Mouse (Mus musculus): ENCODE data around the gene Sema4b. TPM values are rescaled to one million over a fixed set of nuclear protein-coding genes. Genes with fewer than 3 reads are reported as not detected.
A peak's percentile ranks its signal among the peaks of the same experiment; 100 is the strongest.

The Sema4b gene
- total and polyA plus RNA-seq, 3 experiments: 23.9 to 69.0 (median 26.5) TPM

GRCm38 (mm10) chr7:80197941-80198778 is 11.5 kb downstream of the Sema4b start:
- DNase-seq (ENCODE audit: low spot score): peak; percentile 63
- Histone ChIP-seq H3K4me1 (ENCODE audit: insufficient read depth, low read depth, low read length) (peaks cover 83% of the 10 kb centered on the region), H3K4me3 (ENCODE audit: low read depth, low read length) (peak overlapping the region; percentile 91), H3K27me3 (ENCODE audit: insufficient read depth, low read length) (no peaks in the 10 kb centered on the region), H3K36me3 (replicated peaks) (peaks cover 42% of the 10 kb centered on the region), H3K9me3 (replicated peaks) (no peaks in the 10 kb centered on the region)
- peak; percentile 76 for ATAC-seq (ENCODE audit: extremely low read depth, insufficient number of reproducible peaks, low FRiP score, poor library complexity, severe bottlenecking)
- no peak for TF ChIP-seq TAL1 (conservative IDR thresholded peaks at IDR 0.05; ENCODE audit: low read depth, low read length)
- TF ChIP-seq POLR2AphosphoS5 (IDR thresholded peaks at IDR 0.05; ENCODE audit: insufficient replicate concordance, low read depth, low read length): no peak
- TF ChIP-seq GATA1 (IDR thresholded peaks at IDR 0.05; ENCODE audit: borderline replicate concordance, low read length): no peak
- no peak for TF ChIP-seq CTCF (IDR thresholded peaks at IDR 0.05; ENCODE audit: low read depth, low read length)
- no peak for TF ChIP-seq GATA2 (IDR thresholded peaks at IDR 0.05; ENCODE audit: borderline replicate concordance, low read depth, low read length)

GRCm38 (mm10) chr7:80198863-80199262 is 12.2 kb downstream of the Sema4b start:
- Histone ChIP-seq H3K4me1 (ENCODE audit: insufficient read depth, low read depth, low read length) (peaks cover 84% of the 10 kb centered on the region), H3K27me3 (ENCODE audit: insufficient read depth, low read length) (no peaks in the 10 kb centered on the region), H3K36me3 (replicated peaks) (peaks cover 49% of the 10 kb centered on the region), H3K4me3 (ENCODE audit: low read depth, low read length) (peak overlapping the region; percentile 91), H3K9me3 (replicated peaks) (no peaks in the 10 kb centered on the region)
- no peak for DNase-seq (ENCODE audit: low spot score)
- no peak for ATAC-seq (ENCODE audit: extremely low read depth, insufficient number of reproducible peaks, low FRiP score, poor library complexity, severe bottlenecking)
- TF ChIP-seq CTCF (IDR thresholded peaks at IDR 0.05; ENCODE audit: low read depth, low read length): no peak
- no peak for TF ChIP-seq GATA2 (IDR thresholded peaks at IDR 0.05; ENCODE audit: borderline replicate concordance, low read depth, low read length)
- TF ChIP-seq POLR2AphosphoS5 (IDR thresholded peaks at IDR 0.05; ENCODE audit: insufficient replicate concordance, low read depth, low read length): no peak
- TF ChIP-seq TAL1 (conservative IDR thresholded peaks at IDR 0.05; ENCODE audit: low read depth, low read length): no peak
- no peak for TF ChIP-seq GATA1 (IDR thresholded peaks at IDR 0.05; ENCODE audit: borderline replicate concordance, low read length)

- no peak for TF ChIP-seq TAL1 (conservative IDR thresholded peaks at IDR 0.05; ENCODE audit: low read depth, low read length)
- Histone ChIP-seq H3K4me1 (ENCODE audit: insufficient read depth, low read depth, low read length) (peaks cover 84% of the 10 kb centered on the region), H3K36me3 (replicated peaks) (peaks cover 49% of the 10 kb centered on the region), H3K9me3 (replicated peaks) (no peaks in the 10 kb centered on the region), H3K27me3 (ENCODE audit: insufficient read depth, low read length) (no peaks in the 10 kb centered on the region), H3K4me3 (ENCODE audit: low read depth, low read length) (peak overlapping the region; percentile 91)
- no peak for ATAC-seq (ENCODE audit: extremely low read depth, insufficient number of reproducible peaks, low FRiP score, poor library complexity, severe bottlenecking)
- DNase-seq (ENCODE audit: low spot score): no peak
These were observed 12.6 kb downstream of the Sema4b start for GRCm38 (mm10) chr7:80199286-80199685.

- H3K4me3 ChIP-seq (ENCODE audit: low read depth, low read length): peak overlapping the region; percentile 91
- H3K27me3 ChIP-seq (ENCODE audit: insufficient read depth, low read length): no peaks in the 10 kb centered on the region
- TF ChIP-seq POLR2AphosphoS5 (IDR thresholded peaks at IDR 0.05; ENCODE audit: insufficient replicate concordance, low read depth, low read length) (no peak), GATA1 (IDR thresholded peaks at IDR 0.05; ENCODE audit: borderline replicate concordance, low read length) (no peak), TAL1 (conservative IDR thresholded peaks at IDR 0.05; ENCODE audit: low read depth, low read length) (no peak), CTCF (IDR thresholded peaks at IDR 0.05; ENCODE audit: low read depth, low read length) (no peak)
- ATAC-seq (ENCODE audit: extremely low read depth, insufficient number of reproducible peaks, low FRiP score, poor library complexity, severe bottlenecking) (no peak), DNase-seq (ENCODE audit: low spot score) (no peak)
- no peaks in the 10 kb centered on the region for H3K9me3 ChIP-seq (replicated peaks)
- H3K36me3 ChIP-seq (replicated peaks): peaks cover 54% of the 10 kb centered on the region
- peaks cover 87% of the 10 kb centered on the region for H3K4me1 ChIP-seq (ENCODE audit: insufficient read depth, low read depth, low read length)
These were observed 13.4 kb downstream of the Sema4b start for GRCm38 (mm10) chr7:80199851-80200587.

GRCm38 (mm10) chr7:80200588-80200945 is 13.9 kb downstream of the Sema4b start:
- no peaks in the 10 kb centered on the region for H3K27me3 ChIP-seq (ENCODE audit: insufficient read depth, low read length)
- no peak for TF ChIP-seq GATA1 (IDR thresholded peaks at IDR 0.05; ENCODE audit: borderline replicate concordance, low read length)
- no peak for TF ChIP-seq GATA2 (IDR thresholded peaks at IDR 0.05; ENCODE audit: borderline replicate concordance, low read depth, low read length)
- TF ChIP-seq TAL1 (conservative IDR thresholded peaks at IDR 0.05; ENCODE audit: low read depth, low read length): no peak
- no peak for TF ChIP-seq POLR2AphosphoS5 (IDR thresholded peaks at IDR 0.05; ENCODE audit: insufficient replicate concordance, low read depth, low read length)
- no peak for TF ChIP-seq CTCF (IDR thresholded peaks at IDR 0.05; ENCODE audit: low read depth, low read length)
- H3K36me3 ChIP-seq (replicated peaks): peaks cover 56% of the 10 kb centered on the region
- peaks cover 87% of the 10 kb centered on the region for H3K4me1 ChIP-seq (ENCODE audit: insufficient read depth, low read depth, low read length)
- no peaks in the 10 kb centered on the region for H3K9me3 ChIP-seq (replicated peaks)
- peak overlapping the region; percentile 91; the same call in 1 of the 2 replicates for H3K4me3 ChIP-seq (ENCODE audit: low read depth, low read length)
- ATAC-seq (ENCODE audit: extremely low read depth, insufficient number of reproducible peaks, low FRiP score, poor library complexity, severe bottlenecking) (no peak), DNase-seq (ENCODE audit: low spot score) (no peak)

- Histone ChIP-seq H3K4me1 (ENCODE audit: insufficient read depth, low read depth, low read length) (peaks cover 88% of the 10 kb centered on the region), H3K27me3 (ENCODE audit: insufficient read depth, low read length) (no peaks in the 10 kb centered on the region), H3K4me3 (ENCODE audit: low read depth, low read length) (peak overlapping the region; percentile 91; the same call in 1 of the 2 replicates), H3K36me3 (replicated peaks) (peaks cover 61% of the 10 kb centered on the region), H3K9me3 (replicated peaks) (no peaks in the 10 kb centered on the region)
- TF ChIP-seq POLR2AphosphoS5 (IDR thresholded peaks at IDR 0.05; ENCODE audit: insufficient replicate concordance, low read depth, low read length) (no peak), CTCF (IDR thresholded peaks at IDR 0.05; ENCODE audit: low read depth, low read length) (no peak)
- DNase-seq (ENCODE audit: low spot score) (no peak), ATAC-seq (ENCODE audit: extremely low read depth, insufficient number of reproducible peaks, low FRiP score, poor library complexity, severe bottlenecking) (no peak)
These were observed 14.4 kb downstream of the Sema4b start for GRCm38 (mm10) chr7:80200963-80201539.

Measured in G1E (cell line).